Mouse (Mus musculus) CD4-positive, CD25-positive, alpha-beta regulatory T cell, adult 2 months (primary cell): ENCODE results near the gene Itga9.

ENCODE experiments used
- DNase-seq: peaks from one replicate; pipeline ENCODE4 v3.0.0-alpha.2; 2012; ENCODE audit warnings: low read depth, low spot score

Gene Itga9

DNA sequence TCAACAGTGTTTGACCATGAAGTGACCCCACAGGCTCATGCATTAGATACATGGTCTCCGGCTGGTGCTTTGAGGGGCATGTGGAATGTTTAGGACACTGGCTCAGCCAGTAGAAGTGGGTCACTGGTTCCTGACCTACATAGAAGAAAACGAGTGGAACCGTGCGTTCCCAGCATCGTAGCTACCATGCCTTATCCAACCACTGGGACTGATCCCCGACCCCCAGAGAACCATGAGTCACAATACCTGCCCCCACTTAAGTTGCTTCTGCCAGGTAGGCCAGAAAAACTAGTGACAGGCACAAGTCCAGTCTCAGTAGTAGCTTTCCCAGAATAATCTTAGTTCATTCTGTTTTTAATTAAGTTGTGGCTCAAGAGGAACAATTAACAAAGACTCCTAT, 121.8 kb downstream of the Itga9 start:
- DNase-seq, result no peak

DNA sequence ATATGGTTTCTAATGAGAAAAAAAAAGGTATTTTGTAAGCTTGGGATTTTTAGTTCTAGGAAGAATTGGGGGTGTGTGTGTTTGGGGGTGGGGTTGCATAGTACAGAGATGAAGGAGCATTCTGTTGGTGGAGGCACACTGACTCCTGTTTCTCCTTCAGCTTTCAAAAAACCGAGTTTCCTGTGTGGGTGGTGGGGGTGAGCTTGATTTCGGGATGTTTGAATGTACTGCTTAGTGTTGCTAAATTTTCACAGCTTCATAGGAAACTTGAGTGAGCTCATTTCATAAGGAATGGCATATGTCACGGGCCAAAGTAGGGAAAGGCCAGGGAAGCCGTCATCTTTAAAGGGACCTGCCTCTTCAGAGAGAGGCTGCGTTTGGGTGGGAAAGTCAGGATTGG, 122.5 kb downstream of the Itga9 start:
- no peak for DNase-seq

DNA sequence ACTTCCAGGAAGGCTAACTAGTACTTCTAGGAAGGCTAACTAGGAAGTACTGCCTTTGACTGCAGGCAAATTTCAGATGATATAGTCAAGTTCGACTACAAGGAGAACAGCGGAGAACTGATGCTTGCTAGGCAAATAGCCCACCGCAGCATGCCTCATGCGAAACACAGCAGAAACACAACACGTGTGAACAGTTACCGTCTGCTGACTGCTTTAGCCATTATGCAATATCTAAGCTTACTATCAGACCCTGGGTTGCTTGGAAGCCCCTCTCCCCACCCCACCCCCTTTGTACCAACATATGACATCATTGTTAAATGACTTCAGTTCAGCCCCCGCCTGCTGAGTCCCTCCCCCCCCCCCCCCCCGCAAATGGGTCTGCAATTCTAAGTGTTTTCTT, 123.7 kb downstream of the Itga9 start:
- DNase-seq, result no peak

DNA sequence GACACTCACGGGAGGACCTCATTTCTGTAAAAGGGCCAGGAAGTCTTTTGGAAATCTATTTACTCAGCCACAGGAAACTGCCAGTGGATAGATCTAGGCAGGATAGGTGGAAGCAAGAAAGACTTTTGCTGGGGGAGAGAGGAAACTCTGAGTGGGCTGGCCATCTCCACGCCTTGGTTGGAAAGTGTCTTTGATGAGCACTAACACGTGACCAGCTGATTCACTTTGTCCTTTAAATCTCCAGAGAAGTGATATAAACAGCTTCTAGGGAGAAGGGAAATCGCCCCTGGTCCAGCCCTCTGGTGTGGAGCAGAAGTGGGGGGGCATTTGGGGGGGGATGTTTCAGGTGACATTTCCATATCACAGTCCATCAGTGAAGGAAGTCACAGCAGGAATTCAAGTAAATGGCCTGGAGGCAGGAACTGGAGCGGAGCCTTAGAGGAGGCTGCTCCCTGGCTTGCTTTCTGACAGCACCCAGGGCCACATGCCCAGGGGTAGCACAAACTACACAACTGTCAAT, 124.4 kb downstream of the Itga9 start:
- no peak for DNase-seq

DNA sequence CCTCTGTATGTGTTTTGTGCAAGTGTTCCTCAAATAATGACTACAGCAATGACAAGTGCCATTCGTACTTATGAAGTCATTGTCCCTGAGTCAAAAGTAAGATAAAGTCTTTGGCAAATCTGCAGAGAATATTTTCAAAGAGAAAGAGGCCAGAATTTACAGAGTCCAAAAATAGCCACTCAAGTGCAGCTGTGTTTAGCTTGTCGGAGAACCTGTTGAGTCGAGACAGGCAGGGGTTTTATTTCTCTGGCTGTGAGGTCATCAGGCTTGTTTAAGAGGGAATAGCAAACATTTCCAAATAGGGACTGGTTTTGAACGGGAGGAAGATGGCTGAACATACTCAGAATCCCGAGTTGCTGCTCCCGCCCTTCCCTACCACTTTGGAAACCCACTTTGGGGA, 125.2 kb downstream of the Itga9 start:
- DNase-seq, result no peak

DNA sequence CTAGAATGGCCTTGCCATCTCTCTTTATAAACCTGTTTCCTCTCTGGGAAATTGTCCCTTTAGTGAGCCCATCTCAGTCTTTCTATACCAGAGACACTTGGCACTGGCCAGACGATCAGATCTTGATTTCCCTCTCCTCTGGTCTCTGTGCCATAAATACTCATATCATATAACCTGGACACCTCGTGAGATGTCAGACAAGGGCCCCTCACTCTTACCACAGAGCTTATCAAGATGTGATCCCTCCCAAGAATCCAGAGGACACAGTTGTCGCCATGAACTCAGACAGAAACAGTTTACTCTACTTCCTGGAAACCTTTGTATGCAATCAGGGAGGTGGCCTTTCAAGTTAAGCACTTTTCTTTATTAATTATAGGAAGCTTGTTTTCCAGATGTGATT, 127.1 kb downstream of the Itga9 start:
- no peak for DNase-seq

DNA sequence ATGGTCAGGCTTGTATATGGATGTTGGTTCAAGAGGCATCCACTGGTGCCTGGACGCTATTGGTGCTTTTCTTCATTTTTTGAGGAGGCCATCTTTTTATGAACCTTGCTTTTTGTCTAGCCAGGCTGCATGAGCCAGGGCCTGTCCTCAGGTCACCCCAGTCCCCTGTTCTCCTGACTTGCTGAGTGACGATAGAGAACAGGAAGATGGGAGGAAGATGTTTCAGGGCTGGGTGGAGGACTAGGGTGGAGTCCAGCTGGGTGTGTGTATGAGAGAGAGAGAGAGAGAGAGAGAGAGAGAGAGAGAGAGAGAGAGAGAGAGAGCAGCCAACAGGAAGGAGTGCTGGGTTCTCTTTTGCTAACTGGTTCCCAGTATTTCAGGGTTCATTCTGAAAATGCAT, 130.6 kb downstream of the Itga9 start:
- DNase-seq, result peak; percentile 18

DNA sequence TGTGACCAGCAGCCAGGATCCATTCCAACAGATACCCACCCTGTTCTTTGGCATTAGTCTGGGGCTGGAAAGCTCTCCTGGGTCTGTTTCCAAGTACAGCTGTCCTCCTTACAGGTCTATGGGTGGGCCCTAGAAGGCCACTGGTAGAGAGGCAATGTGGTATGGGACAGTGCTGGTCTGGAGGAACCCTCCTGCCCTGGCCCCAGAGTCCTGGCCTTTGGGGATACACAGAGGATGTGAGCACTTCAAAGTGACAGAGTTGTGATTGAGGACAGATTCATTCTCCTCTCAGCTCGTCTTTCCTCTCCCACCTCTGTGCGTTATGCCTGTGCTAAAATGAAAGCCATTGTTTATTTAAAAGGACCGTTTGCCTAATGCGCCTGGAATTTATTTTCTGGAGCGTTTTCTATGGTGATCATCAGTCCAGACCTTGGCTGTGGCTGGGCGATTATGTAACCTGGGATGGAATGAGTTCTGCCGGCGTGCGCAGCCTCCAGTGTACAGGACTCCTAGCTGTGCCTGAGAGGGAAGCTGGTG, 131.2 kb downstream of the Itga9 start:
- no peak for DNase-seq

DNA sequence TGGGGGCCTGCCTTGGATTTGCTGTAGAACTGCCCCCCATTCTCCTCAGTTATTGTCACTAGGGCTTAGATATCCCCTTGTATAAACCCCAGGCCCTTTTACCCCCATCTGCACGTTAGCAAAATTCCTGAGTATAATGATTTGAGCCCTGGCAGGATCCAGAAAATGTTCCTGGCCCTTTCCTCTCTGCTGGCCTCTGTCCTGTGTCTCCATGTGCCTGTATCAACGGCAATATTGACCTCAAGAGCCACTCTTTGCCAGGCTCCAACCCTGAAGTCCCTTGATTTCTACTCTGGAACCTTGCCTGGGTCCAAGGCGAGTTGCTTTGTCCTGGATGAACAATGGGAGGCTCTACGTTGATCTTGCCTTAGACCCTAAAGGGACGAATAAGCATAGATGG, 131.8 kb downstream of the Itga9 start:
- no peak for DNase-seq

DNA sequence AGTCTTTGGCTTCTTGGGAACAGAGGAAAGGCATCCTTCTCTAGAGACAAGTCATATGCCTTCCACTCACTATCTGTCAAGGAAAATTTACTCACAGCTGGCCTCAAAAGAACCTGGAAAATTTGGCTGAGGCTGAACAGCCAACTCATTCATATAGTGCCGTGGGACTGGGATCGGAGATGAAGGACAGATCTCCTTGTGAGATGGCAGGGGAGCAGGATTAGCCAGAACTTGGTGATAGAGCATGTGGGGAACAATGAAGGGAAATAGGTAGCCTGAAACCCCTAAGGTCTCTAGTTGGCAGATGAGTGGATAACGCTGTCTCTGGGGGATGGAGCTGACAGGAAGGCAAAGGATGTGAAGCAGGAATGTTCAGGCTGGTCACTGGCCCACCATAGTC, 132.6 kb downstream of the Itga9 start:
- DNase-seq, result no peak

DNA sequence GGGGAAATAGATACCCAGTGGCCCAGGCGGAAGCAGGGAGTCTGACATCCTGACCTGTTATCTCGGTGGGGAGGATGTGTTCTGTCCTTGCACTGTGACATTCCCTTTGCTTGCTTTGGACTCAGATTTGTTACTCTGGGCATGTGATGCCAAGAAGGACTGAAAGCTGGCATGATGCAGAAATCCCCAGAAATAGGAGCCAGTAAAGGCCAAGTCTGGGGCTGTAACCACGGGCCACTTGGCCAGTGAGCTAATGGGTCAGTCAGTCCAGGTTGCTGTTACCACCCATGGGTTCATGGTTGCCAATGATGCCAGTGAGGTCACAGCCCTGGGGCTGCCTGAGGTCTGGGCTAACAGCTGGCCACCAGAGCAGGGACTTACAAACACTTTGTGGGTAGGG, 133.2 kb downstream of the Itga9 start:
- no peak for DNase-seq

DNA sequence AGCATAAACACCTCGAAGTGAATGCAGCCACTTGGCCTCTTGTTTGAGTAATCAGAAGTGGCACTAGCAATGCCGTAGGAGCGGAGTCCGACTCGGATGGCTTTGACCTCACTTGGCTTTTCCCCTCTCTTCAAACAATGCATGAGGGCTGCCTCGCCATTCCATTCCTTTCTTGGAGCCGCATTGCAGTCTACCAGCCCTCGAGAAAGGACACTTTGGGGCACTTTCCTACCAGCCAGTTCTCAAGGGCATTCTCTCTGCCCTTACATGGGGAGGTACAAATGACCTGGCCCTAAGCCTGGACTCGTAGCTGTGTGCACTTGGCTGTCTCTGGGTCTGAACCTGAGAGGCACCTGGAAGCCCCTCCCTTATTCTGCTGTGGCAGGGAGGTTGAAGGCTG, 134.8 kb downstream of the Itga9 start:
- no peak for DNase-seq

DNA sequence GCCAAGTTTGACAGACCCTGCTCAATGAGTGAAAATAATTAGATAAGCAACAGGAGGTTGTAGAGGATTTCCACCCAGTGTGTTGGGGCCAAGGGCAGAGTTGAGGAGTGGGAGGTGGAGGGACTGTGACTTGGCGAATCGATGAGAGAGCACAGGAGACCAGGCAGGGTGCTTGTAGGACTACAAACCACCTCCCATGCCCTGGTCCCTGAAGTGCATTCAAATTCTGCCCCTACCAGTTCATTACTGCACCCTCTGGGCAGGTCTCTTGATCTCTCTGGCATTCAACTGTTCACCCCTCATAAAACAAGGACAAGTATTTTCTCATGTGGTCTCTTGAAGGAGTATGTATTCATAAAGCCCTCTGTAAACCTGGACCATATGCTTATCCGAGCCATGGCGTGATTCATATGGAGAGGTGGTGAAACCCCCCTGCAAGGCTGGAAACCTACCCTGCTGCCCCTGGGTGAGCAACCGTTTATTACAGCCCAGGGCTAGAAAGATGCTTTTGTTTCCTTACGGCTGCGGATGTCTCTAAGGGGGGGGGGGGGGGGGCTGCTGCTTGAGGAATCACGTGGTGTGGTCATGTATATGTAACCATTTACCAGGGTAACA, 143.0 kb downstream of the Itga9 start:
- DNase-seq, result no peak

DNA sequence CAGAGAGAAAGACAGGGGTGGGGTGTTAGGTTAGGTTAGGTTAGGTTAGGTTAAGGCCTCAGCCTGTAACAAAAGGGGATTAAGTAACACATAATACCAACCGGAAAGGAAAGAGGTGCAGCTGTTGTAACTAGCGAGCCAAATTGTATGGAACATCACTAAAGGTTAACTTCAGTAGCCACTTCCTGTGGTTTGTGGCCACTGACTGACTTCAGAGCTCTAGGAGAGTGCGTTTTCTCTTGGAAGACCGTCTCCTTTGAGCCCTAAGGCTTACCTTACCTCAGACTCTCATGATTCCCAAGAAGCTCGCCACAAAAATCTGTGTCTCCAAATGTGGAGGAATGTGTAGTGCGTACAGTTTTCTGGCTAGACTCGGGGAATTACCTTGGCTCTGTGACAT, 144.3 kb downstream of the Itga9 start:
- DNase-seq, result peak; percentile 69

DNA sequence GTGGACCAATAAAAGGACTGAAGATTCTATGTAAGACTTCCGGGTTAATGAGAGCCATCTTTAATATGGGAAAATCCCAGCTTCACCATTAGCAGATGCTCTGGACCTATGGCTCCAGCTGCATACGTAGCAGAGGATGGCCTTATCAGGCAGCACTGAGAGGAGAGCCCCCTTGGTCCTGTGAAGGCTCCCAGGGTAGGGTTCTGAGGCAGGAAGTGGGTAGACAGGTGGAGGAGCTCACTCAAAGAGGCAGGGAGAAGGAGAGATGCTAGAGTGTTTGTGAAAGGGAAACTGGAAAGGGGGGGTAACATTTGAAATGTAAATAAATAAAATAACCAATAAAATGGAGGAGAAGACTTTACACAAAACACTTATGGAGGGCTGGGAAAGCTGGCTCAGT, 145.9 kb downstream of the Itga9 start:
- peak; percentile 26 for DNase-seq

DNA sequence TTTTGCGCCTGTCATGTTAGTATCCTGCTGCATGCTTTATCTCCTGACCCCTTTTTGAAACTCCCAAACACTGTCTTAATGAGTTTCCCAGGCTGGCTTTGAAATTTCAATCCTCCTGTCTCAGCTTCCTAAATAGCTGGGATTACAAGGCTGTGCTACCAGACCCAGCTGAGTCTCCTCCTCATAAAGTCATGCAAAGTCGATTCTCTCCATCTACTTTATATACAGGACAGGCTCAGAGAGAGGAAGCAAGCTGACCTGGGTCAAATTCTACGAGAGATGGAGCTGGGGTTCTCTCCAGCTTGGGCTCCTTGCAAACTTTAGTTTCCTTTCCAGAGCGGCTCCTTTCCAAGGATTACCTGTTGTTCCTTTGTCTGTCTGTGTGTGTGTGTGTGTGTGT, 153.0 kb downstream of the Itga9 start:
- DNase-seq, result no peak

DNA sequence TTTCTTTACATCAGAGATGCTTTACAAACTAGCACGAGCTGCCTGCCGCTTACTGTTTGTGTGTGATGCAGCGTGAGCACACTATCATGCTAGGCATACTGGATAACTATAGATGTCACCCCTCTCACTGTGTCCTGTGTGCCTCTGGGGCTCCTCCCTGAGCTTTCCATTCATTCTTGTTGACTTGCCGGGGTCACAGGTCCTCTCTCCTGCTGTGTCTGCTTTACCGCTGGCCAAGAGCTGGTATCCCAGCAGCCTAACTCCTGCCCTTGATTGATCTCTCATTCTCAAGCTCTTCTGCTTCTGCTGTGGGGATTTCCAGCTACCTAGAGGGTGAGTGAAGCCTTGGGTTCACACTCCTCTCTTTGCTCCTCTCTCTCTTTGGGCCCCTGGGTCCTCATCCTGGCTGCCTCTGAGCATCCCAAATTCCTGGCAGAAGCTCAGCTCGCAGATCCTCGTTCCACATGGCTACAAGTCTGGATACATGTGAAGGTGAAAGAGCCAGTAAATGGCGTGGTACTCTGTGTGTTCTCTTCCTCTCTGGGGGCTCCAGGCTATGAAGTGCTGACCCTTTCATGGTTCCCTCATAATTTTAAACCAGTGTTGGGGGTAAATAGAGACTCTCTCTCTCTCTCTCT, 155.6 kb downstream of the Itga9 start:
- DNase-seq, result no peak

DNA sequence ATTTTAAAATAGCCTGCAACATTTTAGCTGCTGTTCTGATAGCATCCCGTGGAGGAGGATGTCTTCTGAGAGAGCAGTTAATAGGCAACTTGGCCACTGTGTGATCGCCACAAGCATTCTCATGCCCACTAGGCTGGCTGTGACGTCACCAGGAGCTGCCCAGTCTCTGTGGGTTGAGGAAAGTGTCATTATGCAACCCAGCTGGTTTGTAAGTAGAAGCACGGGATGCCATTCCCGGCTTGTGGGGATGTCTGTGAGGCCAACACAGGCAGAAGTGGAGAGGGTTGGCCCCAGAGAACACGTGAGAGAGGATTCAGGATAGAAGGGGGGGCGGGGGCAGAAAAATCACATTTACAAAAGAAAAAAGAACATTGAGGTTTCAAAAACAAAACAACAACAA, 156.3 kb downstream of the Itga9 start:
- DNase-seq, result no peak

DNA sequence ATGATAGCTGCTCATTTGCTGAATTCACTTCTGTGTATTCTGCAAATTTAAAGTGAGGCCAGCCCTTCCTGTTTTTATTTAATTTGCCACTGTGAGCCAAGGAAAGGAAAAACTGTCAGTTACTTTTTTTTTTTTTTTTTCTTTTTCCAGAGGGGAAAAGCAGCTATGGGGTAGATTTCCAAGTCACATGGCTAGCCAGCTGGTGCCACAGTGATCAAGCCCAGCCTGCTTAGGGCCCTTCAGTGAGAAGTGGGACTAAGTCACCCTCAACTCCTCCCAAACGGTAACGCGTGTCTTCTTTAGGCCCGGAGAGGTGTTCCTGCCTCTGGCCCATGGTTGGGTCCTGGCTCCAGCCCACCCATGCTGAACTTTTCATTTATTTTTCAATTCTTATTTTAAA, 156.7 kb downstream of the Itga9 start:
- DNase-seq, result no peak

DNA sequence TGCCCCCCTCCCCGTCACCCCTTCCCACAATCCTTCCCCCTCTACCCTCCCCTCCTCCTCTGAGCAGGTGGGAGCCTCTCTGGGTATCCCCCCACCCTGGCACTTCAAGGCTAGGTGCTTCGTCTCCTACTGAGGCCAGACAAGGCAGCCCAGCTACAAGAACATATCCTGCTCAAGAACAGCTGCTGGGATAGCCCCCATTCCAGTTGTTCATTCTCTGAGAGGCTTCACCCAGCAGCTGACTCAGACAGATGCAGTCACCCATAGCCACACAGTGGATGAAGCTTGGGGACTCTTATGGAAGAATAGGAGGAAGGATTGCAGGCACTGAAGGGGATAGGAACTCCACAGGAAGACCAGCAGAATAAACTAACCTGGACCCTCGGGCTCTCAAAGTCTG, 157.2 kb downstream of the Itga9 start:
- no peak for DNase-seq

DNA sequence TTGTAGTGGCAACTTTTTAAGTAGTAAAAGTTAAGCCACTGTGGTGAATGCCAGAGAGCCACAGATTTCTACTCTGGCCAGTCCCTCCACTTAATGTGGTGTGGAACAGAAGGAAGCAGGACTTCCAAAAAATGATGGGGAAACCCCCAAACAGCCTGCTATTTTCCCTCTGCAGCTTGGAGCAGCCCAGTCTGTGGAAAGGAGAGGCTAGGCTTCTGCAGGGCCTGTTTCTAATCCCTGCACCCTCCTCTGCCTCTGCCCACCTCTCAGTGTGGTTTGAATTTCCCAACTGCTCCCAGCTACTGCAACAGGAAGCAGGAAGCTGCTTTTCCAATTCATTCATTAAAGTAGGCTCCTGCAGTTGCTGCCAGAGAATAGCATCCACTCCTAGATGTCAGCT, 158.6 kb downstream of the Itga9 start:
- no peak for DNase-seq

DNA sequence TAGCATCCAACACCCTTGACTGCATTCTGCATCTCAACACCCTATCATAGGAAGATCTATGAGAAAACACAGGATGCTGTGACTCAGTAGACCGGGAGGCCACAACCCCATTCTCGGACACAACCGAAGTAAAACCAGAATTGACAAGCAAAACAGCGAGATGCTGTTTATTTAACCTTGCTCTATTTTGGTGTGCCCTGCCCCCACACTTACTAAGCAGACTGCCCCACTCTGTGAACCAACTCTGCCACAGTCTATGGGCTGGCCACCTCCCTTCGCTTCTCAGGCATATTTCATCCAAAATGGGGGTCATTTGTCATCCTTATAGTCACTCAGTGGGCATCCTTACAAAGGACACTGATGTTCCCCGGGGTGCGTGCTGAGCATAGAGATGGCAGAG, 160.5 kb downstream of the Itga9 start:
- DNase-seq, result no peak

DNA sequence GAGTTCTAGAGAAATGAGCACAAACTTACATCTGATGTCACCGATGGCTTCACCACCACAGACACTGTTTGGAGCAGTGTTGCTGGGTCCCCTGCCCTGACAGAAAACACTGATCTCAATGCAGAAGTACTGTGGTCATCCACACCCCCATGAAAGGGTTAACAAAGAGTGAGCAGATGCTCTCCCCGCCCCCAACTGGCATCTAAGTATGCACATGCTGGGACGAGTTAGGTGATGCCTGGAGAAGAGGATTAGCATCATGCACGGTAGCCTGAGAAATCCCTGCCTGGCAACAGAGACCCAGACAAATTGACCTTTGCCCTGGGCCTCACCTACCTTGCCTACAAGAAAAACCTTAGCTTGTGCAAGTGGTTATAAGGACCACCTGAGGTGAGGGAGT, 162.1 kb downstream of the Itga9 start:
- DNase-seq, result no peak

DNA sequence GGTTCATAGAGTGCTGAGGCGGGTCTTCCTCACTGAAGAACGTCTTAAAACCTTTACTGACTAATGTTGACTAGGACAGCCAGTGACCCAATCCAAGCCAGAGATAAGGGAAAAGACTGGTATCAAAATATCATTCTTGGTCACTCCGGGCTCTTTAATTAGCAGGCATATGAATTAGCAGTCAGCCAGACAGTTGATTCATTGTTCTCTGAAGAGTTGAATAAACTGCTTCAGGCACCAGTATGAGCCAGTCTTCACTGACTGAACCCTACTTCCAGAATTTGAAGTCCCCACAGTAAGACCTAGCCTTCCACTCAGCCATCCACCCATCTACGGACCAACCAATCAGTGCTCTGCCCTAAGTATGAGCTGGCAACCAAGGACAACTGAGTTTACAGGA, 163.9 kb downstream of the Itga9 start:
- no peak for DNase-seq
